ENCODE assay signal across 19 mouse cellular contexts in the genomic region with DNA sequence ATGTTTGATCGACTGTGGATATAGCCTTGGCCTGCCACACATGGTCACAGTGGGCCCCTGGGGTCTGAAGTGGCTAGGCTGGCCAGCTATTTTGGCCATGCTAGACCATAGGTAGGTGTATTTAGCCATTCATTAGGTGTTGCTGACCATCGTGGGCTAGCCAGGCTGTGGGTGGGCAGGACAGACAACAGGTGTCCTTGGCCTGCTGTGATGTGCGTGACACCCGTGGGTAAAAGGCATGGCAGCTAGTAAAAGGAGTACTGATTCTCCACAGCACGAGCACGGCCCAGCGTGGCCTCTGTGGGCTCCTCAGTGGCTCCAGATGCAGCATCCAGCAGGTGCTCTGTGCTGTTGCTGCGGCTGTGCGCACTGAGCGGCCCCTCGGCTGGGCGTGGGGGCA.
"Had no signal": no experiment of that assay in that cellular context is flagged by ENCODE, and none has a peak within 500 bp of the region (broad histone marks: within the 10 kb centered on the region; RNA-seq: fewer than 3 reads in every experiment).

No protein-coding gene starts in this region.

- ATAC-seq: midbrain, embryonic 13.5 days; midbrain, embryonic 16.5 days had no signal

- DNase-seq: kidney, adult 11 months; kidney, adult 8-10 months; kidney, postnatal 25 days; layer of hippocampus, adult 9-11 months; liver, embryonic 13.5 days; lung, adult 2 months; lung, postnatal 36 days; right cerebral cortex, adult 18-20 months; right cerebral cortex, postnatal 14 days; right cerebral cortex, postnatal 4 days; thymus, adult 18-20 months; thymus, postnatal 36 days had no signal

- H3K9me3 ChIP-seq: midbrain, embryonic 13.5 days; neural tube, embryonic 12.5 days; neural tube, embryonic 15.5 days had no signal

- H3K4me1 ChIP-seq: midbrain, embryonic 13.5 days; neural tube, embryonic 12.5 days; neural tube, embryonic 15.5 days had no signal

- H3K4me3 ChIP-seq: layer of hippocampus, adult 2 months; left cerebral cortex, adult 2 months; liver, embryonic 13.5 days; midbrain, embryonic 13.5 days; neural tube, embryonic 12.5 days; neural tube, embryonic 15.5 days had no signal

- H3K9ac ChIP-seq: liver, embryonic 13.5 days; midbrain, embryonic 13.5 days; neural tube, embryonic 12.5 days; neural tube, embryonic 15.5 days had no signal

- H3K27me3 ChIP-seq: liver, embryonic 13.5 days; midbrain, embryonic 13.5 days; neural tube, embryonic 12.5 days; neural tube, embryonic 15.5 days had no signal

- H3K4me2 ChIP-seq: liver, embryonic 13.5 days; midbrain, embryonic 13.5 days; neural tube, embryonic 12.5 days; neural tube, embryonic 15.5 days had no signal

- H3K27ac ChIP-seq: layer of hippocampus, adult 2 months; left cerebral cortex, adult 2 months; liver, embryonic 13.5 days; midbrain, embryonic 13.5 days; neural tube, embryonic 12.5 days; neural tube, embryonic 15.5 days; stomach, postnatal 0 days had no signal

- H3K36me3 ChIP-seq: liver, embryonic 13.5 days had no signal
